Mouse (Mus musculus): Measurements from ENCODE around the gene Gm20388.

- TF ChIP-seq CTCF (IDR thresholded peaks at IDR 0.05; ENCODE audit: insufficient read depth, low read depth, low read length) = no peak
- no peak for TF ChIP-seq POLR2A (IDR thresholded peaks at IDR 0.05; ENCODE audit: insufficient read depth, low read depth, low read length)
Observed at GRCm38 (mm10) chr8:122676621-122677480, 2766.2 kb downstream of the Gm20388 start.

All from olfactory bulb, adult 2 months (tissue).